In the genomic region with DNA sequence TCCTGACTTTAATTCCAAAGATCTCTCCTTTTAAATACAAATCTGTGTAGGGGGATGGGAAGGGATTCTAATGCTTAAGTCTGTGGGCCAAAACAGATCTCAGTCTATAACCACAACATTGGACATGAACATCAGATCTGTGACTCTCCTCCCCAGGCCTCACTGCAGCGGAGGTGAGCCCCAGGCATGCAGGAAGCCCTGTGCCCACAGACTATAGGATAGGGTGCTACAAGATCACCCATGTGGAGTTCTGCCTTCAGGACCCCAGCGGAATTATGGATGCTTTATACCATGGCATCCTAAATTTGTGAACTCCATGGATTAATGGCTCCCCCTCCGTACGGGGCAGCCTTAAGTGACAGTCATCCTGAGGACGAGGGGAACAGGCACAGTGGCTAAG, we compare ENCODE assay signal across 8 mouse cellular contexts. TPM values are rescaled to one million over a fixed set of nuclear protein-coding genes. Genes with fewer than 3 reads are reported as not detected.
A peak's percentile ranks its signal among the peaks of the same experiment; 100 is the strongest.
DNase-seq lines count a peak whose midpoint lies in the region; ATAC-seq lines count a peak whose summit lies in the region.

No protein-coding gene starts in this region.

- H3K9me3 ChIP-seq in heart, embryonic 13.5 days = no peaks in the 10 kb centered on the region
- no peaks in the 10 kb centered on the region for H3K9me3 ChIP-seq in embryonic facial prominence, embryonic 10.5 days
- no peaks in the 10 kb centered on the region for H3K9me3 ChIP-seq in hindbrain, embryonic 14.5 days (ENCODE audit: control insufficient read depth, low read length)
- no peaks in the 10 kb centered on the region for H3K9me3 ChIP-seq in midbrain, embryonic 13.5 days

- DNase-seq in heart, postnatal 36 days = no peak
- no peak for DNase-seq in embryonic facial prominence, embryonic 10.5 days (ENCODE audit: low spot score)
- no peak for DNase-seq in hindbrain, embryonic 14.5 days (ENCODE audit: low spot score)
- DNase-seq in layer of hippocampus, adult 9-11 months = no peak
- no peak for DNase-seq in right cerebral cortex, postnatal 25 days
- DNase-seq in urinary bladder, postnatal 4 days (ENCODE audit: low spot score in 2 of 2) = no peak

- no peak for ATAC-seq in heart, embryonic 13.5 days (ENCODE audit: extremely low read depth, insufficient number of reproducible peaks, low FRiP score, low TSS enrichment)
- ATAC-seq in hindbrain, embryonic 14.5 days (ENCODE audit: low FRiP score) = no peak
- no peak for ATAC-seq in midbrain, embryonic 13.5 days

- H3K4me1 ChIP-seq in heart, embryonic 13.5 days = peaks cover 64% of the 10 kb centered on the region
- H3K4me1 ChIP-seq in embryonic facial prominence, embryonic 10.5 days = peaks cover 63% of the 10 kb centered on the region
- peaks cover 47% of the 10 kb centered on the region for H3K4me1 ChIP-seq in hindbrain, embryonic 14.5 days (replicated peaks; ENCODE audit: control insufficient read depth, insufficient read depth, low read length)
- H3K4me1 ChIP-seq in midbrain, embryonic 13.5 days (replicated peaks) = peaks cover 55% of the 10 kb centered on the region

- intact Hi-C loops in heart, postnatal 36 days (cut with DNase I) = loop anchor here (2.0 kb wide), 1 partner anchor 18 kb away; no protein-coding TSS in a partner anchor

- H3K4me2 ChIP-seq in heart, embryonic 13.5 days = peak overlapping the region; percentile 86
- H3K4me2 ChIP-seq in hindbrain, embryonic 14.5 days (replicated peaks) = peak overlapping the region; percentile 98
- peak overlapping the region; percentile 70 for H3K4me2 ChIP-seq in midbrain, embryonic 13.5 days (replicated peaks)

- 69% methylated on average over 5 of the region's 5 CpGs for WGBS in heart, embryonic 13.5 days
- 86% methylated on average over 5 of the region's 5 CpGs for WGBS in embryonic facial prominence, embryonic 10.5 days
- WGBS in hindbrain, embryonic 14.5 days = 82% methylated on average over 5 of the region's 5 CpGs
- 87% methylated on average over 5 of the region's 5 CpGs for WGBS in midbrain, embryonic 13.5 days

- H3K27me3 ChIP-seq in heart, embryonic 13.5 days (replicated peaks) = no peaks in the 10 kb centered on the region
- peaks cover 11% of the 10 kb centered on the region for H3K27me3 ChIP-seq in embryonic facial prominence, embryonic 10.5 days (replicated peaks; ENCODE audit: low read depth, poor library complexity, severe bottlenecking)
- no peaks in the 10 kb centered on the region for H3K27me3 ChIP-seq in hindbrain, embryonic 14.5 days (ENCODE audit: control insufficient read depth, insufficient read depth, low read length)
- no peaks in the 10 kb centered on the region for H3K27me3 ChIP-seq in midbrain, embryonic 13.5 days

- peaks cover 6% of the 10 kb centered on the region for H3K36me3 ChIP-seq in heart, embryonic 13.5 days
- H3K36me3 ChIP-seq in embryonic facial prominence, embryonic 10.5 days (replicated peaks) = peaks cover 2% of the 10 kb centered on the region; the same call in 1 of the 2 replicates
- H3K36me3 ChIP-seq in hindbrain, embryonic 14.5 days (replicated peaks; ENCODE audit: control insufficient read depth, insufficient read depth) = no peaks in the 10 kb centered on the region
- H3K36me3 ChIP-seq in midbrain, embryonic 13.5 days = no peaks in the 10 kb centered on the region

- peak overlapping the region; percentile 100 for H3K9ac ChIP-seq in heart, embryonic 13.5 days
- H3K9ac ChIP-seq in hindbrain, embryonic 14.5 days = peak overlapping the region; percentile 100; the same call in 1 of the 2 replicates
- peak overlapping the region; percentile 33; the same call in 1 of the 2 replicates for H3K9ac ChIP-seq in midbrain, embryonic 13.5 days (replicated peaks)

- peak overlapping the region; percentile 100 for H3K27ac ChIP-seq in heart, embryonic 13.5 days (replicated peaks)
- peak overlapping the region; percentile 97 for H3K27ac ChIP-seq in embryonic facial prominence, embryonic 10.5 days (replicated peaks)
- H3K27ac ChIP-seq in hindbrain, embryonic 14.5 days = peak overlapping the region; percentile 98
- peak overlapping the region; percentile 99 for H3K27ac ChIP-seq in midbrain, embryonic 13.5 days

- H3K4me3 ChIP-seq in heart, embryonic 13.5 days = peak overlapping the region; percentile 79
- H3K4me3 ChIP-seq in embryonic facial prominence, embryonic 10.5 days = no peak overlapping the region
- H3K4me3 ChIP-seq in hindbrain, embryonic 14.5 days (replicated peaks; ENCODE audit: low read length) = no peak overlapping the region
- no peak overlapping the region for H3K4me3 ChIP-seq in midbrain, embryonic 13.5 days (replicated peaks)

RNA-seq across cellular contexts. Expression of a gene that starts 2.9 kb away (rescaled TPM):
- 6.5 and 7.5 TPM in 2 replicates for polyA plus RNA-seq in heart, embryonic 13.5 days (2015; fragmentation: Nextera tagmentation; extraction: Ambion mirVana)
- total RNA-seq in heart, postnatal 36 days (2021) = 10 to 100 TPM; 64.3 to 71.2 TPM
- polyA plus RNA-seq in embryonic facial prominence, embryonic 10.5 days (2016; fragmentation: Nextera tagmentation; extraction: Ambion mirVana) = 4.5 and 5.4 TPM in 2 replicates
- 7.2 and 7.4 TPM in 2 replicates for polyA plus RNA-seq in hindbrain, embryonic 14.5 days (2014; fragmentation: Nextera tagmentation; extraction: Ambion mirVana)
- 8.3 and 9.2 TPM in 2 replicates for polyA plus RNA-seq in midbrain, embryonic 13.5 days (2015; fragmentation: Nextera tagmentation; extraction: Ambion mirVana)

Comparison
In these comparisons a context has a peak if more than half of its experiments do, and no peak if none do; other contexts are left out.
1. H3K9ac ChIP-seq: peak in every context shown above with its lines; median percentile 100 in heart, embryonic 13.5 days; 100 in hindbrain, embryonic 14.5 days; 33 in midbrain, embryonic 13.5 days.